Mouse (Mus musculus): Measurements from ENCODE around the gene Skint10. TPM values are rescaled to one million over a fixed set of nuclear protein-coding genes. Genes with fewer than 3 reads are reported as not detected.

Skint10 gene
- not detected in 2 replicates for polyA plus RNA-seq (2011; ENCODE audit: insufficient read depth, insufficient read length, low read depth, missing spikeins)

- no peak for TF ChIP-seq EP300 (IDR thresholded peaks at IDR 0.05; ENCODE audit: insufficient read depth, low read depth, low read length)
- no peak for TF ChIP-seq CTCF (IDR thresholded peaks at IDR 0.05; ENCODE audit: low read depth, low read length)
- TF ChIP-seq POLR2A (IDR thresholded peaks at IDR 0.05; ENCODE audit: insufficient read depth, low read length), result no peak
- Histone ChIP-seq H3K27ac (ENCODE audit: insufficient read depth, low read length) (no peak within 1 kb of the TSS), H3K9ac (ENCODE audit: low read depth, poor library complexity, severe bottlenecking) (no peak within 1 kb of the TSS), H3K9me3 (replicated peaks; ENCODE audit: control insufficient read depth, insufficient read depth, low read length, poor library complexity, severe bottlenecking) (no peaks in the 10 kb centered on the region), H3K4me1 (ENCODE audit: control insufficient read depth, insufficient read depth, low read length) (no peaks in the 10 kb centered on the region), H3K36me3 (ENCODE audit: control insufficient read depth, insufficient read depth, low read length, poor library complexity, severe bottlenecking) (no peaks in the 10 kb centered on the region), H3K27me3 (ENCODE audit: control insufficient read depth, insufficient read depth, low read length, poor library complexity, severe bottlenecking) (no peaks in the 10 kb centered on the region), H3K4me3 (ENCODE audit: low read depth, low read length) (no peak within 1 kb of the TSS)
Measured at GRCm38 (mm10) chr4:112774766-112775165, at the start of gene Skint10. Gene Skint10 (minus strand): TSS chr4:112774866.

DNA sequence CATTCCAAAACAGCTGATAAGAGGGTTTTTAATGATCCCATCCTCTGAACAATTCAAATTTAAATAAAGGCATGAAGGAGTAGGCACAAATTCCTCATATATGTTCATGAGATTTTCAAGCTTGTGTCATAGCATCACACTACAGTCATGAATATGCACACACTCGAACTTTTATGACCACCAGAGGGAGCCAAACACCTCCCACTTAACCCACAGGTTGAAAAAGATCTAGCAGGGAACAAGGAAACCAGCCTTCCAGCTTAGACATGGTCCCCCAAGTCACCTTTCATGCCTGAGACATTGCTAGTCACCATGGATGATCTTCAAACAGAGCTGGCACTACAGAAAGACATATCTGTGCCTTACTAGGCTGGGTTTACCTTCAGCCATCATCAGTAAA lies 16.0 kb upstream of the Skint10 start:
- Histone ChIP-seq H3K9ac (ENCODE audit: low read depth, poor library complexity, severe bottlenecking) (no peak overlapping the region), H3K27me3 (ENCODE audit: control insufficient read depth, insufficient read depth, low read length, poor library complexity, severe bottlenecking) (no peaks in the 10 kb centered on the region), H3K27ac (ENCODE audit: insufficient read depth, low read length) (no peak overlapping the region), H3K36me3 (ENCODE audit: control insufficient read depth, insufficient read depth, low read length, poor library complexity, severe bottlenecking) (no peaks in the 10 kb centered on the region), H3K4me1 (ENCODE audit: control insufficient read depth, insufficient read depth, low read length) (no peaks in the 10 kb centered on the region), H3K4me3 (ENCODE audit: low read depth, low read length) (no peak overlapping the region), H3K9me3 (replicated peaks; ENCODE audit: control insufficient read depth, insufficient read depth, low read length, poor library complexity, severe bottlenecking) (0 out of 2 replicates have a peak, but pooled peaks cover 3% of the 10 kb centered on the region)
- no peak for TF ChIP-seq EP300 (IDR thresholded peaks at IDR 0.05; ENCODE audit: insufficient read depth, low read depth, low read length)
- TF ChIP-seq POLR2A (IDR thresholded peaks at IDR 0.05; ENCODE audit: insufficient read depth, low read length), result no peak
- no peak for TF ChIP-seq CTCF (IDR thresholded peaks at IDR 0.05; ENCODE audit: low read depth, low read length)

Other genes with a start within 250 kb of the Skint10 start
- not detected in 2 replicates for gene Skint2, start 217.7 kb downstream of the Skint10 start, polyA plus RNA-seq (2011; ENCODE audit: insufficient read depth, insufficient read length, low read depth, missing spikeins)